Mouse (Mus musculus) ES-E14 (cell line): ENCODE results near the gene Bsdc1.

Experiments used
- CHD2 ChIP-seq: IDR thresholded peaks from 2 replicates; pipeline ENCODE4 v1.6.1; 2014; ENCODE audit warnings: mild to moderate bottlenecking, low read depth, low read length, inconsistent platforms
- HCFC1 ChIP-seq: IDR thresholded peaks from 2 replicates; pipeline ENCODE4 v1.6.1; 2012; ENCODE audit warnings: low read length, inconsistent platforms, borderline replicate concordance; ENCODE audit not compliant: insufficient read depth
- MAFK ChIP-seq: IDR thresholded peaks from 2 replicates; pipeline ENCODE4 v1.6.1; 2014; ENCODE audit warnings: mild to moderate bottlenecking, low read depth, low read length, inconsistent platforms; ENCODE audit not compliant: insufficient read depth
- ZC3H11A ChIP-seq: IDR thresholded peaks from 2 replicates; pipeline ENCODE4 v1.6.1; 2012; ENCODE audit warnings: low read depth, mild to moderate bottlenecking, inconsistent platforms, low read length, borderline replicate concordance
- ZNF384 ChIP-seq: IDR thresholded peaks from 2 replicates; pipeline ENCODE4 v1.6.1; 2012; ENCODE audit warnings: low read depth, low read length, inconsistent platforms

DNA sequence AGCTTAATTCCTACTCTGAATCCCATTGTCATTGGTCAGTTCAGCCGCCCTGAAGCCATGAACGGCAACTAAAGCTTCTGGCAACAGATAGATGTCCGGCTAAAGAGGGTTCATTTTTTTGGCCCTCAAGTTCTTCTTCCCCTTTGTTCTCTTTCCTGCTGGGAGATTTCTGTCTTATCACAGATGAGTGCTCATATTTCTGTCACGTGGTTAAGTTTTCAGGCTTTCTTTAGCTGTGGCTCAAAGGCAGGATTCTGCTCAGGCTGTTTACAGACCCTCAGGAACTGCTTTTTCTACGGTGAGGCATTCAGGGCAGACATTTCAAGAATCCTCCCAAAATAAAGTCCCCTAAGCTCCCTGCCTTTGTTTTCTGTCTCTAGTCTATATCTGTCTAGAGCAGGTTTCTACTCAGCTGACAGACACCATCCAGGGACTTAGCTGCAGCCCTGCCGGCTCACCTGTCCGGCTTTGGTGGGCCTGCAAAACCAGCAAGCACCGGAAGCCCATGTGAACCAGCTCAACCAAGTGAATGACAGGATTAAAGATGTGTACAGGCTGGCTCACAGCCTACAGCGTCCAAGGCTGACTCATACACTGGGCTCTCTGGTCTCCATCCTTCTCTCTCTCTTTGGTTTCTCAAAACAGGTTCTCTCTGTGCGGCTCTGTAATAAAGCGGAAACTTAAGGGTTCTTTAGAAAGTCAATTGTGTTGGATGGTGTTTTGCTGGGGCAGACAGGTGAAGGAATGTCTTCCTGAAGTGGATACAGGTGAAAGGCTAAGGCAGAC is 13.4 kb upstream of the Bsdc1 start:
- no peak for TF ChIP-seq MAFK
- TF ChIP-seq HCFC1, result no peak
- TF ChIP-seq ZC3H11A, result no peak
- no peak for TF ChIP-seq ZNF384
- TF ChIP-seq CHD2, result no peak
